Mouse (Mus musculus) stomach, postnatal 0 days (tissue): ENCODE results near the gene Rgs3.

Source experiments
- CTCF ChIP-seq: IDR thresholded peaks from 2 replicates; pipeline ENCODE4 v1.5.1; 2016; ENCODE audit warnings: antibody characterized with exemption, low read depth, mild to moderate bottlenecking, moderate library complexity
- EP300 ChIP-seq: optimal IDR thresholded peaks from 2 replicates; pipeline ENCODE3; 2016; ENCODE audit warnings: antibody characterized with exemption

DNA sequence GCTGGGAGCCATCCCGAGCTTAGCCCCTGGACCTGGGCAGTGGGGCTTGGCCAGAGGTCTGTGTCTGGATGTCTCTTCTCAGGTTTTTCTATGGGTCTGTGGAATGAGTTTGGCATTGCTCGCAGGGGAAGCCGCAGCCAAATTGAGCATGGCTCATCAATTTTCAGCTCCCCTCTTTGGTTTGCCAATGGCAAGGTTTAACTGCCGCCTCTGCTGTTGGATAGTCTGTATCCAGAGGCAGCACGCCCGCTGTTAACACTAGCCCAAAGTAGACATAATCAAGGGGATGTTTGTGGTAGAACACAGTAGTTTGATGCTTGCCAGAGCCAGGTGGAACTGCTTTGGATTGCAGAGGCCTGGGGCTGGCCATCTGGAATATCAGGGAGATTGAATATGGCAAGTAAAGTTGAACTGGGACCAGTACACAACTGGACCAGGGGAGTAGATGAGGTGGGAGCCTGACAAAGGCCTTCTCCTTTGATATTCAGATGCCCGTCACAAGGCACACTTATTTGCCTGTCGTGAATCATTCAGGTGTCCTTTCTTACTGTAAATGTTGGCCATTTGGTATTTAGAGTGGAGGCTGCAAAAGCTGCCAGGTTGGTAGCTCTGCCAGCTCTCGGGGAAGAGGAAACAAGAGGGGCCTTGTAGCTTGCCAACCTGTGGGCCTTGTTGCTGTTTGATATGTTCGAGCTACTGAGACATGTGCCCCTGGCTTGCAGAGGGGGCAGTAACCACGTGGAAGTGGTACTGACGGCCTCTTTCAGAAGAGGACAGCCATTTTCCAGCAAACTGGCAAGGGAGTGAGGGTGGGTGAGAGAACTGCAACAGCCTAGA is 93.5 kb downstream of the Rgs3 start:
- TF ChIP-seq CTCF: no peak
- no peak for TF ChIP-seq EP300
